Mouse (Mus musculus) left cerebral cortex, postnatal 25 days (tissue): Measurements from ENCODE around the gene Scgb1b7. TPM values are rescaled to one million over a fixed set of nuclear protein-coding genes. Genes with fewer than 3 reads are reported as not detected.
"Not testable (repeated sequence)": the region's sequence is repeated elsewhere in the genome, so short reads cannot be mapped to it uniquely, and the experiment has no call there.

ENCODE experiments used
- DNase-seq, 2 experiments: peaks; one replicate each; pipeline ENCODE4 v3.0.0; 2022; ENCODE audit warnings: low spot score in 2 of 2, mixed read lengths in 1 of 2
- intact Hi-C: fragments of 180-260 bp; cut with DNase I; formaldehyde crosslinking; loops from one replicate; pipeline ENCODE4 v1.15.1; 2025
- total RNA-seq, 2 experiments: library from RNA; stranded (reverse); gene quantifications; 2 replicates each; pipeline ENCODE4 v1.2.3; 2021

The Scgb1b7 gene
- not detected for total RNA-seq

DNA sequence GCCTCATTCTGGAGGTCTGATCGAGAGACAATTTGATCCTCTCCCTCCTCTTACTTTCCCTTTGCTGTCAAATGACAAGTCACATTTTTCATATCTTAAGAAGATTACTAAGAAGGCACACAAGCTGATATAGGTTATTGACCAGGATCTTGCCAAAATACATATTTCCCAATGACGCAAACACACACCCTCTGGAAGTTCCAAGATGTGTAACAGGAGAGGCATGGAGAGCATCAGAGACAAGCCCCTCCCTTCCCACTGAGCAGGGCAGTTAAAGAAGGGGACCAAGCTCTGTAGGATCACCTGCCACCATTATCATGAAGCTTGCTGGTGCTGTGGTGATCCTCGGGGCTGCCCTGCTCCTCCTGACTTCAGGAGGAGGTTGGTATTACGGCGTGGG is at the start of gene Scgb1b7:
TSS of gene Scgb1b7 (plus strand) at position 301 of the 400 bp plus-strand sequence.
- intact Hi-C loops, DNase-seq: not testable (repeated sequence)

DNA sequence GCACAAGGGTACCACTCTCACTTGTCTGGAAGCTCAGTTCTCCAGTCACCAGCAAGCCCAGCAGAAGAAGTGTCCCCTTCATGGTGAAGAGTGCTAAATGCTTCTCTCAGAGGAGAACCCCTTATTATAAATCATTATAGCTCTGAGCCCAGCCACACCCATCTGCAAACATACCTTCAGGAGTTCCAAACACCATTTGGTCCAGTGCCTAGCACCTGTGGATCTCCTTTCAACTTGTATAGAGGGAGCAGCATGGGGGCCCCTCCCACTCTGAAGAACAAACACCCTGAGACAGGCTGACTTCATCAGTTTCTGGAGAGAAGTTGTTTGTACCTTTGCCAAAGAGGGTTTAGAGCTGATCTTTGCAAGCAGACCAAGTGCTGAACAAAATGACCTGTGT is 6.8 kb upstream of the Scgb1b7 start, which contains the start of gene Scgb2b7:
TSS of gene Scgb2b7 (minus strand) at position 101 of the 400 bp plus-strand sequence.
- intact Hi-C loops, DNase-seq: not testable (repeated sequence)

Other genes starting within 250 kb of the Scgb1b7 start
- not detected for gene Scgb2b7, start 6.9 kb upstream of the Scgb1b7 start, total RNA-seq